Mouse (Mus musculus): Measurements from ENCODE around the gene Bahcc1.

- no peak for TF ChIP-seq EP300 (IDR thresholded peaks at IDR 0.05; ENCODE audit: low read depth)
- no peak for TF ChIP-seq CTCF (IDR thresholded peaks at IDR 0.05; ENCODE audit: low read depth)
Measured at GRCm38 (mm10) chr11:120256543-120256942, 23.8 kb downstream of the Bahcc1 start.
